In the genomic region with DNA sequence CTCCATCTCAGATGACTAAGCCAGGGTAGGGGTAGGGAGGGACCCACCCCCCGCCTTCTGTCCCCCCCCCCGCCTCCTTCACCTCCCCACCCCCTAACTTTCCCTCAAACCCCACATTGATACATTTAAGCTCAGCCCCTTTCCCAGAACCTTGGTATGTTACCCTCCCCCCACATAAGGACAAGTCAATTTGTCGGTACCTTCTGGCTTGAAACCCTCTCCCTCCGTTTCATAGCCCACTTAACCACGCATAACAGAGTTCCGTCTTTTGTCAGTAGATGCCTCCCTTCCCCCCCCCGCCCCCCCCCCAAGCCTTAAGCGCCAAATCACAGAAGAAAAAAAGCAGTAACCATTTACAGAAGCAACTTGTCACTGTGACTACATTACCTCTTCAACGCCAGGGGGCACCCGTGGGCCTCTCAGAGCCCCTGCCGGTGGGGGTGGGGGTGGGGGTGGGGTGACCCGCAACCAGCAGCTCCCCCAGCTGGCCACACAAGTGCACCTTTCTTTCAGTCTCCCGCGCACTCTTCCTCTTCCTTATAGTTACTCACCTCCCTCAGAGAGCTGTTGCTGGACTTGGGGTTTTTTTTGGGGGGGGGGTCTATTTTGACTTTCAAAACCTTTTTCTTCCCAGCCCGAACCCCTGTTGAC, we compare ENCODE assay signal across 8 mouse cellular contexts. TPM values are rescaled to one million over a fixed set of nuclear protein-coding genes. Genes with fewer than 3 reads are reported as not detected.
DNase-seq lines count a peak whose midpoint lies in the region; ATAC-seq lines count a peak whose summit lies in the region.

No protein-coding gene starts in this region.

- peaks cover 4% of the 10 kb centered on the region for H3K9me3 ChIP-seq in heart, embryonic 11.5 days (replicated peaks; ENCODE audit: control insufficient read depth, low read length)
- H3K9me3 ChIP-seq in kidney, embryonic 15.5 days (replicated peaks), result peaks cover 3% of the 10 kb centered on the region; the same call in 1 of the 2 replicates

- H3K27ac ChIP-seq in heart, embryonic 11.5 days (ENCODE audit: low read depth, low read length), result no peak overlapping the region
- no peak overlapping the region for H3K27ac ChIP-seq in kidney, embryonic 15.5 days

- peak; percentile 79 for ATAC-seq in CD4-positive, CD25-positive, alpha-beta regulatory T cell, adult 4 months
- ATAC-seq in heart, embryonic 11.5 days (replicated peaks; ENCODE audit: insufficient number of reproducible peaks, low FRiP score, low TSS enrichment), result peak; percentile 52; the same call in 1 of the 2 replicates
- ATAC-seq in kidney, embryonic 15.5 days (replicated peaks; ENCODE audit: low FRiP score), result peak; percentile 66

- H3K4me1 ChIP-seq in heart, embryonic 11.5 days (ENCODE audit: control insufficient read depth, insufficient read depth, low read length), result no peaks in the 10 kb centered on the region
- H3K4me1 ChIP-seq in kidney, embryonic 15.5 days, result no peaks in the 10 kb centered on the region

- H3K27me3 ChIP-seq in heart, embryonic 11.5 days (ENCODE audit: control insufficient read depth, insufficient read depth, low read length), result no peaks in the 10 kb centered on the region
- no peaks in the 10 kb centered on the region for H3K27me3 ChIP-seq in kidney, embryonic 15.5 days

- H3K4me3 ChIP-seq in heart, embryonic 11.5 days (ENCODE audit: low read depth, low read length), result peak overlapping the region; percentile 46; the same call in 1 of the 2 replicates
- H3K4me3 ChIP-seq in kidney, embryonic 15.5 days (replicated peaks), result peak overlapping the region; percentile 48

- DNase-seq in R1 (ENCODE audit: low read depth, low spot score), result peak; percentile 73
- DNase-seq in embryo, embryonic 10 days (ENCODE audit: low spot score), result peak; percentile 49
- DNase-seq in lung, postnatal 25 days (ENCODE audit: low spot score), result peak; percentile 46
- DNase-seq in right cerebral cortex, postnatal 4 days, result peak; percentile 78
- DNase-seq in frontal cortex, postnatal 14 days (ENCODE audit: low spot score in 2 of 2), result no peak

- H3K36me3 ChIP-seq in heart, embryonic 11.5 days (ENCODE audit: control insufficient read depth, insufficient read depth, low read length), result no peaks in the 10 kb centered on the region
- no peaks in the 10 kb centered on the region for H3K36me3 ChIP-seq in kidney, embryonic 15.5 days

- 11% methylated on average over 10 of the region's 15 CpGs for WGBS in heart, embryonic 11.5 days (ENCODE audit: insufficient replicate concordance)
- WGBS in kidney, embryonic 15.5 days, result 15% methylated on average over 12 of the region's 15 CpGs

- no peak overlapping the region for H3K9ac ChIP-seq in heart, embryonic 11.5 days (ENCODE audit: low read depth, low read length)
- H3K9ac ChIP-seq in kidney, embryonic 15.5 days, result no peak overlapping the region

- H3K4me2 ChIP-seq in heart, embryonic 11.5 days, result peak overlapping the region; percentile 79; the same call in 1 of the 2 replicates
- peak overlapping the region; percentile 78 for H3K4me2 ChIP-seq in kidney, embryonic 15.5 days

RNA-seq across cellular contexts. Expression of a gene that starts 7.9 kb away (rescaled TPM):
- 1 to 10 TPM; 1.0 to 1.1 TPM for polyA plus RNA-seq in CD4-positive, CD25-positive, alpha-beta regulatory T cell, adult 4 months (2017; shearing (Covaris generic))
- 4.0 and 4.8 TPM in 2 replicates for polyA plus RNA-seq in heart, embryonic 11.5 days (2014; fragmentation: Nextera tagmentation; extraction: Ambion mirVana)
- polyA plus RNA-seq in kidney, embryonic 15.5 days (2015; fragmentation: Nextera tagmentation; extraction: Ambion mirVana), result 4.0 and 4.7 TPM in 2 replicates

Comparison
In these comparisons a context has a peak if more than half of its experiments do, and no peak if none do; other contexts are left out.
1. DNase-seq: peak in R1 (single experiment), embryo, embryonic 10 days (single experiment), lung, postnatal 25 days (single experiment) and right cerebral cortex, postnatal 4 days (single experiment); none in frontal cortex, postnatal 14 days (0 of 2).
2. Peak in every context shown above with its lines, with median percentiles within 50 percentile points of each other: ATAC-seq.